Mouse (Mus musculus): ENCODE results near the gene Ffar1. TPM values are rescaled to one million over a fixed set of nuclear protein-coding genes. Genes with fewer than 3 reads are reported as not detected.

The Ffar1 gene
- polyA plus RNA-seq, 1 experiment from 2014 or later, result not detected

GRCm38 (mm10) chr7:30820854-30821445 is 40.4 kb downstream of the Ffar1 start:
- Histone ChIP-seq H3K27me3 (ENCODE audit: poor library complexity, severe bottlenecking) (no peaks in the 10 kb centered on the region), H3K36me3 (replicated peaks) (no peaks in the 10 kb centered on the region), H3K9me3 (no peaks in the 10 kb centered on the region), H3K4me1 (no peaks in the 10 kb centered on the region), H3K4me3 (no peak overlapping the region), H3K27ac (no peak overlapping the region)
- no peak for DNase-seq (ENCODE audit: extremely low spot score, low spot score)
- 77% methylated on average over 7 of the region's 7 CpGs for WGBS

DNA sequence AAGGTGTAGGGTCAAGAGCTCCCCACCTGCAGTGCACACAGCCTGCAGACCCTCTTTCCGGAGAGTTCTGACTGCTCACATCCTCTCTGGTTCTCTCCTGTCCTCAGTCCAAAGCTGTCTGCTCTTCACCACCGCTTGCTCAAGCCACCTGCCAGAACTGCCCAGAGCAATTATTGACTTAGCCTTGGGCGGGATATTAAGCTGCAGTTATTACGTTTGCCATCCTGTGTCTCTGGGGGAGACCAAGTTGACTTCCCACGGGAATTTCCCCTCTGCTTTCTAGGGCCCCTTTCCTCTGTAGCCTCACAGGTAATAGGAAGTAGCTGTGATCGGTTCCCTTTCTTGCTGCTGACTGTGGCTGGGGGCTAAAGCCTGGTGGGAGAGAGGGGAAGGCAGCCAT is 41.2 kb downstream of the Ffar1 start:
- Histone ChIP-seq H3K4me1 (no peaks in the 10 kb centered on the region), H3K4me3 (no peak overlapping the region), H3K27me3 (ENCODE audit: poor library complexity, severe bottlenecking) (no peaks in the 10 kb centered on the region), H3K27ac (no peak overlapping the region), H3K36me3 (replicated peaks) (no peaks in the 10 kb centered on the region), H3K9me3 (no peaks in the 10 kb centered on the region)
- no peak for DNase-seq (ENCODE audit: extremely low spot score, low spot score)
- WGBS, result 78% methylated on average over 6 of the region's 6 CpGs

GRCm38 (mm10) chr7:30812291-30812807 is 49.0 kb downstream of the Ffar1 start:
- 84% methylated on average over 6 of the region's 6 CpGs for WGBS
- Histone ChIP-seq H3K36me3 (replicated peaks) (no peaks in the 10 kb centered on the region), H3K4me1 (peaks cover 6% of the 10 kb centered on the region; the same call in 1 of the 2 replicates), H3K4me3 (no peak overlapping the region), H3K9me3 (no peaks in the 10 kb centered on the region), H3K27ac (0 out of 2 replicates have a peak overlapping the region, but pooled peaks have one; percentile 8), H3K27me3 (ENCODE audit: poor library complexity, severe bottlenecking) (no peaks in the 10 kb centered on the region)
- no peak for DNase-seq (ENCODE audit: extremely low spot score, low spot score)

- Histone ChIP-seq H3K27me3 (ENCODE audit: poor library complexity, severe bottlenecking) (no peaks in the 10 kb centered on the region), H3K9me3 (no peaks in the 10 kb centered on the region), H3K36me3 (replicated peaks) (no peaks in the 10 kb centered on the region), H3K4me1 (peaks cover 6% of the 10 kb centered on the region; the same call in 1 of the 2 replicates), H3K4me3 (no peak overlapping the region), H3K27ac (0 out of 2 replicates have a peak overlapping the region, but pooled peaks have one; percentile 8)
- WGBS, result 74% methylated on average over 9 of the region's 9 CpGs
- no peak for DNase-seq (ENCODE audit: extremely low spot score, low spot score)
These were observed 49.5 kb downstream of the Ffar1 start for GRCm38 (mm10) chr7:30811757-30812290.

DNA sequence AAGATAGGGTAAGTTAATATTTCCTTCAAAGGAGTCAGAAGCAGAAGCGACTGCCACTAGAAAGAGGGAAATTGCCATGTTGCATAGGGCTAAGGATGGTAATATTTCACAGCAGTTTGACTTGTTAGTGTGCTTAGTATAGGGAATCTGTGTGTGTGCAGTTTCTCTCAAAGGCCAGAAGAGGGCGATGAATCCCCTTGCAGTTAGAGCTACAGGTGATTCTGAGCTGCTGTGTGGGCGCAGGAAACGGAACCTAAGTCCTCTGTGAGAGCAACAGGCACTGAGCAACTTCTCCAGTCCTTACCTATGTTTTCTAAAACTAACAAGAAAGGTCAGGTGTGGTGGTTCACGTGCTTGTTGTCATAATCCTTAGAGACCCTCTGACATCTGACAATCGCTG is 51.0 kb downstream of the Ffar1 start:
- 56% methylated on average over 6 of the region's 6 CpGs for WGBS
- no peak overlapping the region for H3K27ac ChIP-seq
- DNase-seq (ENCODE audit: extremely low spot score, low spot score), result no peak
- H3K27me3 ChIP-seq (ENCODE audit: poor library complexity, severe bottlenecking), result no peaks in the 10 kb centered on the region
- H3K9me3 ChIP-seq, result no peaks in the 10 kb centered on the region
- H3K4me1 ChIP-seq, result peaks cover 6% of the 10 kb centered on the region; the same call in 1 of the 2 replicates
- no peaks in the 10 kb centered on the region for H3K36me3 ChIP-seq (replicated peaks)
- no peak overlapping the region for H3K4me3 ChIP-seq

Other genes with a start within 250 kb of the Ffar1 start
- 0.68 and 0.71 TPM in 2 replicates for gene Upk1a, start 248.7 kb downstream of the Ffar1 start, polyA plus RNA-seq (2016; fragmentation: Nextera tagmentation; extraction: Ambion mirVana)
- 762 and 774 TPM in 2 replicates for gene Cox6b1, start 235.4 kb downstream of the Ffar1 start, polyA plus RNA-seq (2016; fragmentation: Nextera tagmentation; extraction: Ambion mirVana)
- gene Etv2, start 225.7 kb downstream of the Ffar1 start, polyA plus RNA-seq (2016; fragmentation: Nextera tagmentation; extraction: Ambion mirVana), result 0.30 TPM in 1 of 2 replicates, not detected in the other
- 119 and 129 TPM in 2 replicates for gene Rbm42, start 211.2 kb downstream of the Ffar1 start, polyA plus RNA-seq (2016; fragmentation: Nextera tagmentation; extraction: Ambion mirVana)
- gene Haus5, start 196.6 kb downstream of the Ffar1 start, polyA plus RNA-seq (2016; fragmentation: Nextera tagmentation; extraction: Ambion mirVana), result 90.2 and 91.9 TPM in 2 replicates
- not detected in 2 replicates for gene Pmis2, start 190.0 kb downstream of the Ffar1 start, polyA plus RNA-seq (2016; fragmentation: Nextera tagmentation; extraction: Ambion mirVana)
- gene 2200002J24Rik, start 162.6 kb downstream of the Ffar1 start, polyA plus RNA-seq (2016; fragmentation: Nextera tagmentation; extraction: Ambion mirVana), result not detected in 2 replicates
- 1.1 and 1.4 TPM in 2 replicates for gene Atp4a, start 149.4 kb downstream of the Ffar1 start, polyA plus RNA-seq (2016; fragmentation: Nextera tagmentation; extraction: Ambion mirVana)
- gene Tmem147, start 132.0 kb downstream of the Ffar1 start, polyA plus RNA-seq (2016; fragmentation: Nextera tagmentation; extraction: Ambion mirVana), result 154 and 158 TPM in 2 replicates
- 0.16 and 0.48 TPM in 2 replicates for gene Gapdhs, start 117.9 kb downstream of the Ffar1 start, polyA plus RNA-seq (2016; fragmentation: Nextera tagmentation; extraction: Ambion mirVana)
- gene Sbsn, start 110.1 kb downstream of the Ffar1 start, polyA plus RNA-seq (2016; fragmentation: Nextera tagmentation; extraction: Ambion mirVana), result 0.73 and 1.0 TPM in 2 replicates
- not detected in 2 replicates for gene Dmkn, start 97.8 kb downstream of the Ffar1 start, polyA plus RNA-seq (2016; fragmentation: Nextera tagmentation; extraction: Ambion mirVana)
- gene Krtdap, start 73.7 kb downstream of the Ffar1 start, polyA plus RNA-seq (2016; fragmentation: Nextera tagmentation; extraction: Ambion mirVana), result not detected in 2 replicates
- not detected in 2 replicates for gene Ffar2, start 37.8 kb downstream of the Ffar1 start, polyA plus RNA-seq (2016; fragmentation: Nextera tagmentation; extraction: Ambion mirVana)
- gene Ffar3, start 5.4 kb downstream of the Ffar1 start, polyA plus RNA-seq (2016; fragmentation: Nextera tagmentation; extraction: Ambion mirVana), result not detected in 2 replicates
- not detected in 2 replicates for gene Cd22, start 18.8 kb upstream of the Ffar1 start, polyA plus RNA-seq (2016; fragmentation: Nextera tagmentation; extraction: Ambion mirVana)
- 0.35 and 0.38 TPM in 2 replicates for gene Mag, start 53.3 kb upstream of the Ffar1 start, polyA plus RNA-seq (2016; fragmentation: Nextera tagmentation; extraction: Ambion mirVana)
- not detected in 2 replicates for gene Hamp2, start 63.1 kb upstream of the Ffar1 start, polyA plus RNA-seq (2016; fragmentation: Nextera tagmentation; extraction: Ambion mirVana)
- gene Hamp, start 82.5 kb upstream of the Ffar1 start, polyA plus RNA-seq (2016; fragmentation: Nextera tagmentation; extraction: Ambion mirVana), result not detected in 2 replicates
- gene Usf2, start 95.2 kb upstream of the Ffar1 start, polyA plus RNA-seq (2016; fragmentation: Nextera tagmentation; extraction: Ambion mirVana), result 24.1 and 25.6 TPM in 2 replicates
- 41.9 and 45.9 TPM in 2 replicates for gene Lsr, start 111.9 kb upstream of the Ffar1 start, polyA plus RNA-seq (2016; fragmentation: Nextera tagmentation; extraction: Ambion mirVana)
- 2.1 and 2.3 TPM in 2 replicates for gene Fam187b, start 112.2 kb upstream of the Ffar1 start, polyA plus RNA-seq (2016; fragmentation: Nextera tagmentation; extraction: Ambion mirVana)
- 10.2 and 10.4 TPM in 2 replicates for gene Fxyd5, start 180.9 kb upstream of the Ffar1 start, polyA plus RNA-seq (2016; fragmentation: Nextera tagmentation; extraction: Ambion mirVana)
- gene Fxyd7, start 189.9 kb upstream of the Ffar1 start, polyA plus RNA-seq (2016; fragmentation: Nextera tagmentation; extraction: Ambion mirVana), result 0.36 and 1.1 TPM in 2 replicates
- 2.2 and 2.5 TPM in 2 replicates for gene Fxyd1, start 195.6 kb upstream of the Ffar1 start, polyA plus RNA-seq (2016; fragmentation: Nextera tagmentation; extraction: Ambion mirVana)
- 0.58 and 0.68 TPM in 2 replicates for gene Lgi4, start 197.8 kb upstream of the Ffar1 start, polyA plus RNA-seq (2016; fragmentation: Nextera tagmentation; extraction: Ambion mirVana)
- gene Fxyd3, start 215.1 kb upstream of the Ffar1 start, polyA plus RNA-seq (2016; fragmentation: Nextera tagmentation; extraction: Ambion mirVana), result 1.9 and 2.8 TPM in 2 replicates

Measured in forebrain, embryonic 10.5 days (tissue).